Mouse (Mus musculus) olfactory bulb, adult 2 months (tissue): Measurements from ENCODE around the gene Ube2ql1.

Source experiments
- CTCF ChIP-seq: fragments of 200-500 bp; IDR thresholded peaks from 2 replicates; pipeline ENCODE4 v1.5.1; 2012; ENCODE audit warnings: low read depth, mild to moderate bottlenecking, low read length, moderate library complexity; ENCODE audit not compliant: insufficient read depth
- POLR2A ChIP-seq: fragments of 200-500 bp; IDR thresholded peaks from 2 replicates; pipeline ENCODE4 v1.6.1; 2012; ENCODE audit warnings: mild to moderate bottlenecking, low read depth, low read length, moderate library complexity; ENCODE audit not compliant: insufficient read depth

DNA sequence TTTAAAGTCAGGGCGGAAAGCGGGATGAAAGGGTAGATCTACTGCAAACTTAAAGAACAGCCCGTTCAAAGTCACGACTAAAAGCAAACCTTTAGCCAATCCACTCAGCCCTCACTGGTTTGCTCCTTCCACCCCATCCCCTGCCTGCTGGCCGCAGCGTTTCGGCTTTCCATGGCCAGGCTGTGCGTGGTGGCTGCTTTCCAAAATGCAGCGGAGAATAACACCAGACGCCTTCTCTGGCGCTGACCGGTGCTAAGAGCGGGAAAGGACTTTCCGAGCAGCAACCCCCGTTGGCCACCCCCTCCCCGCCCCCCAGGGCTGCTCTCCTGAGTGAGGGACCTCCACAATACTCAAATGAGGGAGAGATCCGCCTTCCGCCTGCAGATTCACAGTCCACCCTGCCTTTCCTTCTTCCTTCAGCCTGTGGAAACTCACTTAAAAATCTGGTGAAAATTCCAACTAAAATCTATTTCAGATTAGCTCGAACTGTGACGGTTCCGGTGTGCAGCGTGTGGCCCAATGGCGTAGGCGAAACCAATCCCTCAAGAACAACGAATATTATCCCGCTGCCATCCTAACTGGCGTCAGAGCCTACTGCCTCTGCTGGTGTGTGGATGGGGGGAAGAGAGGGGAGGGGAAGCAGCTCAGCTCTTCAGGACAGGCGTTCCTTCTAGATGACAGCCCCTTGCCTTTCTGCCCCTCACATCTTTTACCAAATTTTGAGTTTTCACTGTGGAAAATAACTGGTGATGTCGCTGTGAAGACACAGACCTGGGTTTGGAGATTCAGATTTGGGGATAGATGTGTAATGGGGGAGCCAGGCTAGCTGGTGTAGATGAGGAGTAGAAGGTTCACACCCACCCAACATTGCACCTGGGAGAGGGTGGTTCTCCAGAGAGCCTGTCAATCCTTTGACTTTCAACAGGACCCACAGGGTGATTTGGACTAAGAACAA, 919 bp upstream of the Ube2ql1 start:
- TF ChIP-seq POLR2A (no peak), CTCF (no peak)
